Mouse (Mus musculus) heart, adult 18-20 months (tissue): Measurements from ENCODE around the gene Rbm12. TPM values are rescaled to one million over a fixed set of nuclear protein-coding genes. Genes with fewer than 3 reads are reported as not detected.
"Not testable (repeated sequence)": the region's sequence is repeated elsewhere in the genome, so short reads cannot be mapped to it uniquely, and the experiment has no call there.

Experiments
- DNase-seq, 2 experiments: peaks; one replicate each; pipeline ENCODE4 v3.0.0; 2021 to 2022; ENCODE audit warnings: mixed read lengths in 1 of 2
- long read RNA-seq, 2 experiments: library from polyadenylated mRNA; stranded (forward); transcript quantifications; one replicate each; pipeline ENCODE4 v2.0.0; 2021
- total RNA-seq, 2 experiments: library from RNA; stranded (reverse); gene quantifications; 2 replicates each; pipeline ENCODE4 v1.2.3; 2021

Gene Rbm12
- 10 to 100 TPM; 11.3 to 12.3 TPM for total RNA-seq
- long read RNA-seq, experiment 1, full-length matches to known transcripts: 5 of 8 reads
- long read RNA-seq, experiment 1, partial matches to known transcripts: 0 of 8 reads
- long read RNA-seq, experiment 1, other reads (novel, unspliced or antisense): 3 of 8 reads
- long read RNA-seq, experiment 2, full-length matches to known transcripts: 2 of 4 reads
- long read RNA-seq, experiment 2, partial matches to known transcripts: 0 of 4 reads
- long read RNA-seq, experiment 2, other reads (novel, unspliced or antisense): 2 of 4 reads

DNA sequence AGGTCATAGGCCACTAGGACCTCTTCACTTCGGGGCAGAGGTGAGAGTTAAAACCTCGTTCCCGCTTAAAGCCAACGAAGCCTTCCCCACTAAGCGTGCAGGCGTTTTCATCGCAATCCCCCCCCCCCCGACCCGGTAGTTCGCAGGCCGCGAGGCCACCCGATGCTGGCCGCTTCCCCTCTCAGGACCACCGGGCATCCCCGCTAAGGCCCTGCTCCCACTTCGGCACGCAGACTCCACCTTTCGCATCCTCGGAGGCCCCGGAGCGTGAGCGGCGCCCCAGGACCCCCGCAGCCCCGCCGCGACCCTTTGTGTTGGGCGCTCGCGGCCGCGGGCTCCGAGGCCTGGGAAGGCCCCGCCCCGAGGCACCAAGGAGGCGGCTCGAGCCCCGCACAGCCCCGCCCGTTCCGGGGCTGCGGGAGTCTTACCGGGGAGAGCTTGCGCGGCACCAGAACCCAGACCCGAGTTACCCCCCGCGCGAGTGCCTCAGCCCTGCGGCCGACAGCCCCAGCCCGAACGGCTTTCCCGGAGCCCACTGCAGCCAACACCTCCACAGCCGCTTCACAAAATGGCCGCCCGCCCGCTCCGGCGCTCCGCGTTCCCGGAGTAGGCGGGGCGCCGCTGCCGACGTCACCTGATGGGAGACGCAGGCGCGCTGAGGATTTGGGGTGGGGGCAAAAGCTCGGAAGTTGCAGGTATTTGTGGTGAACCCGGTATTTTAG, at the start of gene Rbm12, which contains the start of gene Cpne1:
Gene Rbm12, minus strand, starts transcription at position 621 of the 722 bp plus-strand sequence.
Gene Cpne1, minus strand, starts transcription at position 608 of the 722 bp plus-strand sequence.
- DNase-seq: peak; percentile 92 to 95

GRCm38 (mm10) chr2:156151538-156151937, 39.8 kb upstream of the Rbm12 start:
- DNase-seq: no peak

GRCm38 (mm10) chr2:156147316-156147915, 35.6 kb upstream of the Rbm12 start:
- no peak for DNase-seq

DNA sequence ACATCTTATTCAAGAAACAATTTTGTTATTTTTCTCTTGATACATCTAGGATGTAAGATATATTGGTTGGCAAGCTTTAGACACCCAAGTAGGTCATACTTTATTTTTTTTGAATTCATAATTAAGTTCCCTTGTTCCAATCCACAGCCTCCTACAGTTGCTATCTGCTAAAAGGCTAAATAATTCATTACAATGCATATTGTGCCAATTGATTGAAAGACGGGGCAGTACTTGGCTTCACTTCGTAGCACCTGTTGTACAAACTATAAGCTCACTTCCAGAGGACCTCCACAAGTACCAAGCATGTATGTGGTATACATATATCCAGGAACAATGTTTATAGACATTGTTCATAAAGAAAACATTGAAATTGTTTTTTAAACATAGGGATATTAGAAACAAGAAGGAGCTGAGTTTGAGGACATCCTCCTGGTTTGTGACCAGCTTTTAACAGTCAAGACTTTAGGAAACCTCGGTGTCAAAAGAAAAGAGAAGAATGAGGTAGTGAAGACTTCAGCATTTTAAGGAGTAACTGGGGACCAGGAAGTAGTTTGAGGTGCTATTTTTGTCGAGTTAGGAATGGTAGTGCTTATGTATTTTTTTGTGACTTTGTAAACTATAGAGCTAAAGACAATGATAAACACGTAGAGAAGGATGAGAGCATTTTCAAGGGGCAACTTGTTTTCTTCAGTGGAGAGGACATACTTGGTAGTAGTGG, 34.7 kb upstream of the Rbm12 start:
- DNase-seq: no peak

- DNase-seq: no peak
Measured at GRCm38 (mm10) chr2:156145486-156146130, 33.8 kb upstream of the Rbm12 start.

GRCm38 (mm10) chr2:156143953-156144724, 32.4 kb upstream of the Rbm12 start, which contains the start of the genes Romo1 and Nfs1:
TSS of gene Romo1 (plus strand) at chr2:156144039.
TSS of gene Nfs1 (minus strand) at chr2:156144186.
- DNase-seq: peak; percentile 92 to 95

- no peak for DNase-seq
Measured at GRCm38 (mm10) chr2:156143367-156143766, 31.6 kb upstream of the Rbm12 start.

DNA sequence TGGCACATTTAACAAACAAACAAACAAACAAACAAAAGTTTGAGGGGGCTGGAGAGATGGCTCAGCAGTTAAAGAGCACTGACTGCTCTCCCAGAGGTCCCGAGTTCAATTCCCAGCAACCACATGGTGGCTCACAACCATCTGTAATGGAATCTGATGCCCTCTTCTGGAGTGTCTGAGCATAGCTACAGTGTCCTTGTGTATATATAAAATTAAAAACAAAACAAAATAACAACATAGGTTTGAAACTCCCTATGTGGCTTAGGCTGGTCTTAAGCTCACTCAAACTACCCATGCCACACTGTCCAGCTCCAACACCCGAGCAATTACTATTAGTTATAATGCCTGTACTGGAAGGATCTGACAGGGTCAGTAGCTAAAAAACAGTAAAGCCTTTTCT, 31.0 kb upstream of the Rbm12 start:
- DNase-seq: no peak

DNA sequence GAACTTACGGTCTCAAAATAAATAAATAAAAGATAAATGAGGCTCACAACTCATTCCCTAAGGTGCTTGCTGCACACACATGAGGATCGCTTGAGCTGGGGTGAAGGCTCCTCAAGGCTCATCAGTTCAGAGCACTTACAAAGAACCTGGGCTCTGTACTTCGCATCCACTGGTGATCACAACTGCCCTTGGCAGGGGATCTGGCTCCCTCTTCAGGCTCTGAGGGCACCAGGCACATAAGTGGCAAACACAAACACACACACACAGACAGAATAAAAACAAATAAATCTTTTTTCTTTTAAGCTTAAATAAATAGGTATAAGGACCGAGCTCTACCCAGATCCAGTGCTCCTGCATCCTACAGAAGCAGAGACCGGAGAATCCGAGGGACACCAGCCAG, 23.9 kb upstream of the Rbm12 start:
- DNase-seq: no peak

DNA sequence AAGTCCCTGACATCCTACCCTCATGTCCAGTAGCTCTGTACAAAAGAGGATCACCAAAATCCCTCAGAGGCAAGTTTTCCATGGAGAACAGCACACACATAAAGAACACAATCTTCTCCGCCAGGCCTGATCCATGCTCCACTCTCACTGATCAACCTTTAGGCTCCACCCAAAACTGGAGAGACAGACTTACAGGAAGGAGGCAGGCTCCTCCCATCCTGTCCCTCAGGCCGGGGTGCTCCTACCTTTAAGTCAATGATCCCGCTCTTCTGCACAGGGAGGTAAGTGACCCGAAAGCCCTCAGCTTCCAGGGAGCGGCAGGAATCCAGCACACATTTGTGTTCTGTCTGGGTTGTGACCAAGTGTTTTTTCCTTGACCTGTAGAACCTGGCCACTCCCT, 22.4 kb upstream of the Rbm12 start:
- no peak for DNase-seq

DNA sequence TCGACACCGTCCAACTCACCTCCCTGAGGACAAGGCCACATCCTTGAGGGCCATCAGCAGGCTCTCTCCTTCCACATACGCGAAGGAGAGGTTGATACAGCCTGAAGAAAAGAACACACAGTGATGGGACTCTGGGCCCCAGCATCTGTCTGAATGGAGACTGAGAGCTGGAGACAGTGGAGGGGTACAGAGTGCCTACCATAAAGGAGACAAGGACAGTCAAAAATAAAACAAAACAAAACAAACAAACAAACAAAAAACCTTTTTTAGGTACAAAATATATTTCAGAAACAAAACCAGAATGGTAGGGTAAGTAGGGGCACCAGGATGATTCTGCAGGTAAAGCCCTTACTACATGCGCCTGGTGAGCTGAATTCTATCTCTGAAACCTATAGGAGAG, 15.2 kb upstream of the Rbm12 start, which contains the start of gene Gm28036:
Gene Gm28036, minus strand, starts transcription at position 101 of the 400 bp plus-strand sequence.
- no peak for DNase-seq

DNA sequence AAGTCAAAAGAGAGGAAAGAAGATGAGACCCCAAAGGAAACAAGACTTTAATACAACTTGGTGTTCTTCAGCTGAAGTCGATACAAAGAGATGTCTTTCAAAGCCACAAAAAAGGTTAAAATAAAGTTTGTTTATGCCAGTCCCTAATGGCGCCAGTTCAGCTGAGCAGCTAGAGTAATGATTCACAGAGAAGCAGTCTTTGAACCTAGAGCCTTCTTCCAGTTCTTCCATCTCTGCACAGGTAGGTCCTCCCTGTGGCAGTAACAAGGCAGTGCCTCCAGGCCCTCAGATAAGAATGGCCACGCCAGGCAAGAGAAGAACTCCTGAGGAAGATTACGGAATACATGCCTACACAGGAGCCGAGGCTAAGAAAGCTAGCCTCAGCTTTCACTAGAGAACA, 12.0 kb upstream of the Rbm12 start:
- DNase-seq: no peak

DNA sequence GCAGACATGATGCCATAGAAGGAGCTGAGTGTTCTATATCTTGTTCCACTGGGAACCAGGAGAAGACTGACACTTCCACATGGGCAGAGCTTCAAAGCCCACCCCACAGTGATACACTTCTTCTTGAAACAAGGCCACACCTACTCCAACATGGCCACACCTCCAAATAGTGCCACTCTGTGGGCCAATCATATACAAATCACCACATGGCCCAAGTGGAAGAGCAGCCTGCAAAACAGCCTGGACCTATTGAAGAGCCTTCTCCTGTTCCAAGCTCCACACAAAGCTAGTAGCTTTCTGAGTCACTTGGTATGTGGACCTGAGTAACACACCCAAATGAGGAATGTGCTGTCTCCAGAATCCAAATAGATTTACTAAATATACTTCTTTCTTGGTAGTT, 7.8 kb upstream of the Rbm12 start:
- DNase-seq: no peak

DNA sequence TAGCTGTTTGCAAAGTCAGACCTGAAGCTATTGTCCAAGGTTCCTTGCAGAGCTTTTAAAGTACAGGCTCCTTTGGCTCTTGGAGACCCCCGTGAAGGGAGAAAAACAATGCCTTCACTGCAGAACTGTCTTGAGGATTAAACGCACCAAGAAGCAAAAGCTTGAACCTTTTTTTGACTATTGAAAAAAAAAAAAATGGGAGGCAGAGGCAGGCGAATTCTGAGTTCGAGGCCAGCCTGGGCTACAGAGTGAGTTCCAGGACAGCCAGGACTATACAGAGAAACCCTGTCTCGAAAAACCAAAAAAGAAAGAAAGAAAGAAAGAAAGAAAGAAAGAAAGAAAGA, 274 bp upstream of the Rbm12 start:
- DNase-seq: not testable (repeated sequence)

- DNase-seq: peak; percentile 5 to 33
Measured at GRCm38 (mm10) chr2:156110627-156111357, 986 bp downstream of the Rbm12 start.

DNA sequence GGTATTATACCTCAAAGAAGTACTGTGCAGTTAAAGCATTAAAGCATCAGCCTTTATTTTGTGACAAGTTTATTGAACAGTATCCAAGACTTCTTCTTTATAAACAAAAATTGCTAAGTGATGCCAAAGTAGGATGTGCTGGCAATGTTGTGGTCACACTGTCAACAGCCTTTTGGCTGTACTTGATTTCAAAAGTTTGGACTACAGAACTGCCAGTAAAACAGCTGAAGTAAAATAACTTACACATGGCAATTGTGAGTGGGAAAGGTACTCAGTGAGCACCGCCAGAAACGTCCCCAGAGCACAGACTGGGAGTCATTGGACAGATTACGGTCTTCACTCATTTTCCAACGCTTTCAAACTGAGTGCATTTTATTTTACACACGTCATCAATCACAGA, 19.9 kb downstream of the Rbm12 start:
- peak in 1 of 2 experiments; percentile 14 for DNase-seq

GRCm38 (mm10) chr2:156089799-156090198, 22.0 kb downstream of the Rbm12 start:
- no peak for DNase-seq

DNA sequence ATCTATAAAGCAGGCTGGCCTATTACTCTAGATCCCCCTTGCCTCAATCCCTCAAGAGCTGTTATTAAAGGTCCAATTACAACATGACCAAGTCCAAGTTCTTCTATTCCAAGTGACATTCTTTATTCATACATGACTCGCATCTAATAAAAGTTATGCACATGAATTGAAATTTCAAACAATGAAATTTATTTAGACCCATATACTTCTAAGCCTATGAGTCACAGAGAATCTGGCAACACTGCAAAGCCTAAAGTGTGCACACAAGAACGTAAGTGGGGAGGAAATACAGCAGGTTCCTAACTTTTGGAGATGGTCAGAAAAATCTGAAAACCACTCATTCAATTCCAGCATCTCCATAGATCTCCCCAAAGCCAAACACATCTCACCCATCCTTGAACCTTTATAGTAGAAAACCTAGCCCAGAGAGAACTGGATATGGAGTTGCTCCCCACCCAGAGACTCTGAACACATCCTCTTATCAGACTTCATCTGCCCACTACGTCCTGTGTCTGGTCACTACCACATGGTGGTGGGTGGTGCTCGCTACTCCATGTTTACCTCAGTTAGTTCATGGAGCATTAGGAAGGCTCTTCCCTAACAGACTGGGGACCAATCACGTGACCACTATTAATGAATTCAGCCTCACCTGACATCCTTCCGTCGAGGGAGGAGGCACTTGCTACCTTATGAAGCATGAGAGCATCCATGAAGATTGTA, 24.2 kb downstream of the Rbm12 start:
- no peak for DNase-seq

DNA sequence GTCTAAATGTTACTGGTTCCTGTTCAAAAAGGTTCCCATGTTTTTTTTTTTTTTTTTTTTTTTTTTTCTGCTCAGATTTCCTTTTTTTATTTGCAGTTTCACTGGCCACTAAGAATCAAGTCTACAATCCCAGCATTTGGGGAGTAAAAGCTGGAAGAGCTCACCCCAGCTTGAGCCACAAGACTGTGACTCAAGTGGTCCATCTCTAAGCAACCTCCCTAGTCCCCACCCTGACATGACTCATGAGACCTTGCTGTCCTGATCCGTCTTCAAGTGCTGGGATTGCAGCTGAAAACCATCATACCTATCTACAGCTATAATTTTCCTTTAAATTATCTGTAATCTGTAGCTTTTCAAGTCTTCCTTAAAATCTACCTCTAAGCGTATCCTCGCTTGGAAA, 27.2 kb downstream of the Rbm12 start:
- DNase-seq: no peak

DNA sequence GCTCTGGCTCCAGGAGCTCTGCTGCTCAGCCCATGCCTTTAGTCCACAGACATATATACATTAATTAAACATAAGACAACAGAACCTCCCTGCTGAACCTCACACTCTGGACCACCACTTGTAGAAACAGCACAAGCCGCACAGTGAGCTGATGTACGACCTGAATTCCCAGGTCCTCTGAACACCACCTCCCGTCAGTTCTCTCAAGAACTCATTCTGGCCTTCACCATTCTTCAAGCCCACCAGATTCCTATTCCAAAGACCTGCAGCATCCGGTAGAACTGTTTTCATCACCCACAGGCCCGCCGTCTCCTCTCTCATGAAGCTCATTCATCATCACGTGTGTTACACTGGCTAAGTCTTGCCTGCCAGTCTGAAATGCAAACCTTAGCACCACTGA, 31.4 kb downstream of the Rbm12 start:
- DNase-seq: no peak
